Mouse (Mus musculus) intestine, embryonic 16.5 days (tissue): ENCODE data around the gene Ltb. TPM values are rescaled to one million over a fixed set of nuclear protein-coding genes. Genes with fewer than 3 reads are reported as not detected.
"Not testable (repeated sequence)": the region's sequence is repeated elsewhere in the genome, so short reads cannot be mapped to it uniquely, and the experiment has no call there.

Experiments used
- ATAC-seq: fragments of 200-750 bp; cut with Nextera tagmentation; 2 replicates; pipeline ENCODE4 v1.8.0; 2017; ENCODE audit warnings: moderate TSS enrichment, moderate library complexity
- H3K27ac ChIP-seq: fragments of 300-500 bp; sonication (generic); 2 replicates; pipeline ENCODE4 v1.5.1; 2014; ENCODE audit warnings: mild to moderate bottlenecking, low read length
- H3K27me3 ChIP-seq: fragments of 300-500 bp; sonication (generic); replicated peaks from 2 replicates; pipeline ENCODE4 v1.6.1; 2014; ENCODE audit warnings: low read length, control low read depth, mixed read lengths; ENCODE audit not compliant: control insufficient read depth, insufficient read depth
- H3K36me3 ChIP-seq: fragments of 300-500 bp; sonication (generic); 2 replicates; pipeline ENCODE4 v1.6.1; 2014; ENCODE audit warnings: low read length, control low read depth; ENCODE audit not compliant: control insufficient read depth, insufficient read depth
- H3K4me1 ChIP-seq: fragments of 300-500 bp; sonication (generic); 2 replicates; pipeline ENCODE4 v1.6.1; 2014; ENCODE audit warnings: low read length, control low read depth, mixed read lengths; ENCODE audit not compliant: control insufficient read depth, insufficient read depth
- H3K4me2 ChIP-seq: fragments of 300-500 bp; sonication (generic); 2 replicates; pipeline ENCODE4 v1.6.1; 2014; ENCODE audit warnings: low read depth, low read length, control low read depth
- H3K4me3 ChIP-seq: fragments of 300-500 bp; sonication (generic); 2 replicates; pipeline ENCODE4 v1.5.1; 2014; ENCODE audit warnings: mild to moderate bottlenecking, low read length
- H3K9ac ChIP-seq: fragments of 300-500 bp; sonication (generic); 2 replicates; pipeline ENCODE4 v1.6.1; 2014; ENCODE audit warnings: low read depth, low read length
- H3K9me3 ChIP-seq: fragments of 300-500 bp; sonication (generic); 2 replicates; pipeline ENCODE4 v1.6.1; 2016; ENCODE audit warnings: low read length, control low read depth; ENCODE audit not compliant: control insufficient read depth
- WGBS: fragments of 180-500 bp; shearing (Covaris S2); extraction: QIAGEN DNeasy Blood & Tissue Kit; methylation state at CpG from one replicate; pipeline ENCODE4 v1.1.7; 2014; 5-methylcytosine and 5-hydroxymethylcytosine counted together
- polyA plus RNA-seq: library from polyadenylated mRNA; unstranded; fragments of >200 nt; fragmentation: Nextera tagmentation; extraction: Ambion mirVana; gene quantifications from 2 replicates; pipeline ENCODE4 v1.2.1, GENCODE M21; 2015

The Ltb gene
- polyA plus RNA-seq, 1 experiment from 2014 or later, result 4.4 TPM

- no peaks in the 10 kb centered on the region for H3K9me3 ChIP-seq
- H3K27ac ChIP-seq, result no peak overlapping the region
- whole genome bisulfite sequencing, result 93% methylated on average over 10 of the region's 10 CpGs
- H3K36me3 ChIP-seq, result peaks cover 3% of the 10 kb centered on the region; the same call in 1 of the 2 replicates
- no peak overlapping the region for H3K4me3 ChIP-seq
- H3K4me2 ChIP-seq, result no peak overlapping the region
- H3K27me3 ChIP-seq, result no peaks in the 10 kb centered on the region
- no peak overlapping the region for H3K9ac ChIP-seq
- peaks cover 32% of the 10 kb centered on the region for H3K4me1 ChIP-seq
- no peak for ATAC-seq
Observed at GRCm38 (mm10) chr17:35231022-35231421, 36.8 kb downstream of the Ltb start.

- Histone ChIP-seq H3K27ac (peak overlapping the region; percentile 78), H3K27me3 (no peaks in the 10 kb centered on the region), H3K9ac (no peak overlapping the region), H3K4me3 (no peak overlapping the region), H3K36me3 (peaks cover 3% of the 10 kb centered on the region; the same call in 1 of the 2 replicates), H3K9me3 (no peaks in the 10 kb centered on the region), H3K4me2 (peak overlapping the region; percentile 20; the same call in 1 of the 2 replicates), H3K4me1 (peaks cover 29% of the 10 kb centered on the region)
- ATAC-seq, result no peak
- WGBS, result 13% methylated on average over 12 of the region's 12 CpGs
Observed at GRCm38 (mm10) chr17:35232043-35232442, 37.8 kb downstream of the Ltb start.

DNA sequence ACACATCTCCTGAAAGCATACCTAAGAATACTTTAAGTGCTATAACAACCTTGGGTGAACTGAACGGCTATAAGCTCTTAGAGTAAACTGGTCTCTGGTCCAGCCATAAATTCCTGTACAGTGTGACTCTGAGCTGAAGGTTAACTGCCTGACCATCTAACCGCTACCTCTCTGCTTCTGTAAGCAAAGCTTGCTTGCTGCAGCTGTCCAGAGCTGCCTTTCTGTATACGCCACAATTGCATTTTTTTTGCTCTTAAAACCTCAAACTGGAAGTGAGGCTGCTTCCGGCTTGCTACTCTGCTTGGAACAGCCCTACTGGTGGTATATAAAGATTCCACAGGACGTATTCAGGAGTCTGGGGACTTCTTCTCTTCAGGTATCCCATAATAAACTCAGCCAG lies 38.4 kb downstream of the Ltb start:
- Histone ChIP-seq H3K4me2 (peak overlapping the region; percentile 86; the same call in 1 of the 2 replicates), H3K27ac (peak overlapping the region; percentile 78), H3K9me3 (no peaks in the 10 kb centered on the region), H3K4me1 (peaks cover 29% of the 10 kb centered on the region), H3K27me3 (no peaks in the 10 kb centered on the region), H3K9ac (no peak overlapping the region), H3K36me3 (no peaks in the 10 kb centered on the region), H3K4me3 (0 out of 2 replicates have a peak overlapping the region, but pooled peaks have one; percentile 5)
- ATAC-seq, result no peak
- WGBS, result 52% methylated on average over 5 of the region's 5 CpGs

- Histone ChIP-seq H3K36me3 (no peaks in the 10 kb centered on the region), H3K9me3 (no peaks in the 10 kb centered on the region), H3K27me3 (no peaks in the 10 kb centered on the region), H3K4me1 (peaks cover 29% of the 10 kb centered on the region), H3K4me3 (peak within 1 kb of the TSS; percentile 75), H3K27ac (peak within 1 kb of the TSS; percentile 99), H3K9ac (peak within 1 kb of the TSS; percentile 95), H3K4me2 (peak within 1 kb of the TSS; percentile 86)
- 0 out of 2 replicates have a peak, but pooled peaks have one; percentile 4 for ATAC-seq
- 47% methylated on average over 18 of the region's 18 CpGs for WGBS
Observed at GRCm38 (mm10) chr17:35233114-35233980, 39.1 kb downstream of the Ltb start, which contains the start of gene Atp6v1g2. Atp6v1g2 (plus strand) TSS chr17:35233660.

- peak overlapping the region; percentile 31 for H3K4me3 ChIP-seq
- WGBS, result 73% methylated on average over 7 of the region's 7 CpGs
Observed at GRCm38 (mm10) chr17:35234090-35234489, 39.9 kb downstream of the Ltb start.

DNA sequence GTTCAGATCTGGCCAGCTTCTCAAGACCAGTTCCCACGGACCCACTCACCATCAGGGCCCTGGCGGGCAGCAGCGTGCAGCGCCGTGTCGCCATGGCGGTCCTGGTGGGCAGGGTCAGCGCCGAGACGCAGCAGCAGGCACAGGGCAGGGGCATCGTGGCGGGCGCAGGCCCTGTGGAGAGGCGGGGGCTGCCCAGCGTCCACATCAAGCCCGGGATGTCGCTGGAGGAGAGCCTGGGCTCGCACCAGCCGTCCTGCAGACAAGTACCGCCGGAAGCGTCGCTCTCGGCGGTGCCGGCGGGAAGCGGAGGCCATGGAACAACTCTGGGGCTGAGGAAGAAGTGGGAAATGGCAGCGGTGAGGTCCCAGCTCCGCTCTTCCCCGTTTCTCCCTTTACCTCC lies 40.7 kb downstream of the Ltb start:
- Histone ChIP-seq H3K9me3 (no peaks in the 10 kb centered on the region), H3K36me3 (no peaks in the 10 kb centered on the region), H3K4me2 (peak overlapping the region; percentile 86), H3K4me3 (peak overlapping the region; percentile 75), H3K27me3 (no peaks in the 10 kb centered on the region), H3K4me1 (peaks cover 29% of the 10 kb centered on the region), H3K9ac (peak overlapping the region; percentile 95), H3K27ac (peak overlapping the region; percentile 99)
- peak; percentile 13 for ATAC-seq
- 4% methylated on average over 31 of the region's 31 CpGs for WGBS

More at GRCm38 (mm10) chr17:35234090-35234489, 39.9 kb downstream of the Ltb start:
- H3K36me3 ChIP-seq, ATAC-seq, H3K9me3 ChIP-seq, H3K27me3 ChIP-seq: not testable (repeated sequence)
- Histone ChIP-seq H3K4me1 (peaks cover 29% of the 10 kb centered on the region), H3K9ac (peak overlapping the region; percentile 49; the same call in 1 of the 2 replicates), H3K27ac (peak overlapping the region; percentile 78), H3K4me2 (peak overlapping the region; percentile 86)

- Histone ChIP-seq H3K9me3 (no peaks in the 10 kb centered on the region), H3K4me1 (peaks cover 33% of the 10 kb centered on the region)
- under 1% methylated on average over 35 of the region's 35 CpGs for WGBS
Observed at GRCm38 (mm10) chr17:35235614-35236389, 41.6 kb downstream of the Ltb start, which contains the start of gene Nfkbil1. Nfkbil1 (minus strand) TSS chr17:35235792.

DNA sequence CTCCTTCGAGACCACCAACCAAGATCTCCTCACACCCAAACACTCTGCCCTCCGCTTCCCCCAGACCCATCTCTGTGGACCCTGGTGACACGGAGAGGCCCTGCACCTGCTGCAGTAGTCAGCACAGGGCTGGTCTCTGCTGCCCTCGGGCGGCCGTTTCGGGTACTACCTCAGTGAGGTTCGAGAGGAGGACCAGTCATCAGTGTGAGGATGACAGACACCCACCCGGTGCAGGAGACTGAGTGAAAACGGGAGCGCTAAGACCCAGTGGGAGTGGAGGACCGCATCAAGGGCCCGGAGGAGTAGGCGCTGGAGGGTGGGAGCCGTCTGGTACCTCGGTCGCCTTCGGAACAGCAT lies 42.1 kb downstream of the Ltb start:
- 2% methylated on average over 18 of the region's 18 CpGs for WGBS
- H3K4me2 ChIP-seq, result peak overlapping the region; percentile 86
- peak overlapping the region; percentile 99 for H3K27ac ChIP-seq
- peak overlapping the region; percentile 95 for H3K9ac ChIP-seq
- peak overlapping the region; percentile 75 for H3K4me3 ChIP-seq
- no peaks in the 10 kb centered on the region for H3K27me3 ChIP-seq
- ATAC-seq, result peak; percentile 63
- H3K4me1 ChIP-seq, result peaks cover 36% of the 10 kb centered on the region
- no peaks in the 10 kb centered on the region for H3K9me3 ChIP-seq
- no peaks in the 10 kb centered on the region for H3K36me3 ChIP-seq

More at GRCm38 (mm10) chr17:35235614-35236389, 41.6 kb downstream of the Ltb start, which contains the start of gene Nfkbil1:
- Histone ChIP-seq H3K9ac (peak within 1 kb of the TSS; percentile 95), H3K27ac (peak within 1 kb of the TSS; percentile 99), H3K36me3 (no peaks in the 10 kb centered on the region), H3K4me2 (peak within 1 kb of the TSS; percentile 86), H3K4me3 (peak within 1 kb of the TSS; percentile 75), H3K27me3 (no peaks in the 10 kb centered on the region)
- peak; percentile 85 for ATAC-seq

DNA sequence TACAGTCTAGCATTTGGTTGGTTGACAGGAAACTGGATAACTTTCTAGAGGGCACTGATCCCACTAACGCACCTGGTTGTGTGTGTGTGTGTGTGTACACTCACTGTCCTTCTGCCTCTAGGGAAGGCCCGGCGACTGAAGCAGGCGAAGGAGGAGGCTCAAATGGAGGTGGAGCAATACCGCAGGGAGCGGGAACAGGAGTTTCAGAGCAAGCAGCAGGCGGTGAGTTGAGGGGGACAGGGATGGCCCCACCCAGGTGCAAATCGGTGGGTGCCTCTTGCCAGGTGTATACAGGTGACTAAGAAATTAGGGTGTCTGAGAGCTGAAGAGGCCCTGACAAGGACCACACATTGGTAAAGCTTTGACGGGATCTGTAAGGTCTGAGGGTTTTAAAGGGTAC lies 42.8 kb downstream of the Ltb start:
- peak overlapping the region; percentile 95; the same call in 1 of the 2 replicates for H3K9ac ChIP-seq
- H3K9me3 ChIP-seq, result no peaks in the 10 kb centered on the region
- no peak overlapping the region for H3K4me3 ChIP-seq
- no peak overlapping the region for H3K4me2 ChIP-seq
- H3K36me3 ChIP-seq, result no peaks in the 10 kb centered on the region
- ATAC-seq, result no peak
- H3K27ac ChIP-seq, result no peak overlapping the region
- peaks cover 32% of the 10 kb centered on the region for H3K4me1 ChIP-seq
- H3K27me3 ChIP-seq, result no peaks in the 10 kb centered on the region
- 76% methylated on average over 9 of the region's 9 CpGs for WGBS
